Mouse (Mus musculus) hindbrain, embryonic 14.5 days (tissue): ENCODE measurements around the gene Nfatc4. TPM values are rescaled to one million over a fixed set of nuclear protein-coding genes. Genes with fewer than 3 reads are reported as not detected.
A peak's percentile ranks its signal among the peaks of the same experiment; 100 is the strongest.

ENCODE experiments used
- ATAC-seq: fragments of 200-750 bp; cut with Nextera tagmentation; 2 replicates; pipeline ENCODE4 v1.8.0; 2017; ENCODE audit warnings: moderate number of reproducible peaks, mild to moderate bottlenecking, moderate TSS enrichment, moderate library complexity; ENCODE audit not compliant: low FRiP score
- DNase-seq: peaks from one replicate; pipeline ENCODE4 v3.0.0-alpha.2; 2015; ENCODE audit warnings: low spot score
- H3K27ac ChIP-seq: fragments of 300-500 bp; sonication (generic); 2 replicates; pipeline ENCODE4 v1.5.1; 2014; ENCODE audit warnings: mild to moderate bottlenecking, moderate library complexity
- H3K27me3 ChIP-seq: fragments of 300-500 bp; sonication (generic); 2 replicates; pipeline ENCODE4 v1.6.1; 2014; ENCODE audit warnings: mild to moderate bottlenecking, low read length, mixed read lengths; ENCODE audit not compliant: control insufficient read depth, insufficient read depth
- H3K36me3 ChIP-seq: fragments of 300-500 bp; sonication (generic); replicated peaks from 2 replicates; pipeline ENCODE4 v1.6.1; 2014; ENCODE audit not compliant: control insufficient read depth, insufficient read depth
- H3K4me1 ChIP-seq: fragments of 300-500 bp; sonication (generic); replicated peaks from 2 replicates; pipeline ENCODE4 v1.6.1; 2014; ENCODE audit warnings: antibody characterized with exemption, low read length, mixed read lengths; ENCODE audit not compliant: control insufficient read depth, insufficient read depth
- H3K4me2 ChIP-seq: fragments of 300-500 bp; sonication (generic); replicated peaks from 2 replicates; pipeline ENCODE4 v1.6.1; 2014; ENCODE audit warnings: mild to moderate bottlenecking, moderate library complexity
- H3K4me3 ChIP-seq: fragments of 300-500 bp; sonication (generic); replicated peaks from 2 replicates; pipeline ENCODE4 v1.5.1; 2014; ENCODE audit warnings: mild to moderate bottlenecking, low read length
- H3K9ac ChIP-seq: fragments of 300-500 bp; sonication (generic); 2 replicates; pipeline ENCODE4 v1.6.1; 2014
- H3K9me3 ChIP-seq: fragments of 300-500 bp; sonication (generic); 2 replicates; pipeline ENCODE4 v1.6.1; 2016; ENCODE audit warnings: low read length; ENCODE audit not compliant: control insufficient read depth
- WGBS: fragments of 180-500 bp; shearing (Covaris S2); extraction: QIAGEN DNeasy Blood & Tissue Kit; methylation state at CpG from one replicate; pipeline ENCODE4 v1.1.7; 2014; 5-methylcytosine and 5-hydroxymethylcytosine counted together
- polyA plus RNA-seq: library from polyadenylated mRNA; unstranded; fragments of >200 nt; fragmentation: Nextera tagmentation; extraction: Ambion mirVana; gene quantifications from 2 replicates; pipeline ENCODE4 v1.2.1, GENCODE M21; 2014

Nfatc4 gene
- polyA plus RNA-seq, 1 experiment from 2014 or later: 10.1 TPM

- 89% methylated on average over 8 of the region's 8 CpGs for WGBS
- H3K9me3 ChIP-seq: no peaks in the 10 kb centered on the region
- H3K4me1 ChIP-seq: no peaks in the 10 kb centered on the region
- no peaks in the 10 kb centered on the region for H3K27me3 ChIP-seq
- H3K27ac ChIP-seq: no peak overlapping the region
- no peak overlapping the region; the same call in 1 of the 2 replicates for H3K4me2 ChIP-seq
- H3K9ac ChIP-seq: 0 out of 2 replicates have a peak overlapping the region, but pooled peaks have one; percentile 2
- ATAC-seq: no peak
- DNase-seq: no peak
- no peak overlapping the region for H3K4me3 ChIP-seq
- H3K36me3 ChIP-seq: peaks cover 47% of the 10 kb centered on the region
Measured at GRCm38 (mm10) chr14:55873242-55873713, 50.3 kb downstream of the Nfatc4 start.

GRCm38 (mm10) chr14:55873714-55874683 lies 51.1 kb downstream of the Nfatc4 start:
- 14% methylated on average over 30 of the region's 30 CpGs for WGBS
- Histone ChIP-seq H3K4me1 (no peaks in the 10 kb centered on the region), H3K4me2 (peak overlapping the region; percentile 27), H3K36me3 (peaks cover 40% of the 10 kb centered on the region), H3K9ac (0 out of 2 replicates have a peak overlapping the region, but pooled peaks have one; percentile 2), H3K9me3 (no peaks in the 10 kb centered on the region), H3K4me3 (no peak overlapping the region), H3K27me3 (no peaks in the 10 kb centered on the region), H3K27ac (no peak overlapping the region)
- peak; percentile 80 for DNase-seq
- ATAC-seq: peak; percentile 71

GRCm38 (mm10) chr14:55877469-55878315 lies 54.7 kb downstream of the Nfatc4 start:
- WGBS: 42% methylated on average over 14 of the region's 14 CpGs
- peaks cover 3% of the 10 kb centered on the region for H3K36me3 ChIP-seq
- no peak overlapping the region for H3K4me2 ChIP-seq
- H3K27me3 ChIP-seq: no peaks in the 10 kb centered on the region
- no peak overlapping the region for H3K4me3 ChIP-seq
- H3K9ac ChIP-seq: no peak overlapping the region
- no peaks in the 10 kb centered on the region for H3K4me1 ChIP-seq
- H3K9me3 ChIP-seq: no peaks in the 10 kb centered on the region
- ATAC-seq (no peak), DNase-seq (no peak)
- no peak overlapping the region for H3K27ac ChIP-seq

- Histone ChIP-seq H3K9me3 (no peaks in the 10 kb centered on the region), H3K27ac (no peak overlapping the region), H3K36me3 (no peaks in the 10 kb centered on the region), H3K4me3 (no peak overlapping the region), H3K4me1 (no peaks in the 10 kb centered on the region), H3K9ac (no peak overlapping the region), H3K4me2 (no peak overlapping the region), H3K27me3 (no peaks in the 10 kb centered on the region)
- no peak for DNase-seq
- 33% methylated on average over 7 of the region's 7 CpGs for WGBS
- no peak for ATAC-seq
Measured at GRCm38 (mm10) chr14:55878316-55878940, 55.5 kb downstream of the Nfatc4 start.

GRCm38 (mm10) chr14:55879623-55880022 lies 56.7 kb downstream of the Nfatc4 start:
- Histone ChIP-seq H3K36me3 (no peaks in the 10 kb centered on the region), H3K27me3 (no peaks in the 10 kb centered on the region), H3K4me3 (no peak overlapping the region), H3K4me2 (no peak overlapping the region), H3K4me1 (peaks cover 5% of the 10 kb centered on the region; the same call in 1 of the 2 replicates), H3K27ac (no peak overlapping the region), H3K9ac (no peak overlapping the region), H3K9me3 (no peaks in the 10 kb centered on the region)
- DNase-seq (peak; percentile 59), ATAC-seq (no peak)
- WGBS: 28% methylated on average over 1 of the region's 1 CpGs

- H3K4me2 ChIP-seq: no peak overlapping the region
- no peak overlapping the region for H3K4me3 ChIP-seq
- no peak overlapping the region for H3K9ac ChIP-seq
- H3K27me3 ChIP-seq: no peaks in the 10 kb centered on the region
- no peaks in the 10 kb centered on the region for H3K36me3 ChIP-seq
- no peak overlapping the region for H3K27ac ChIP-seq
- WGBS: 83% methylated on average over 8 of the region's 8 CpGs
- H3K4me1 ChIP-seq: peaks cover 10% of the 10 kb centered on the region
- no peak for ATAC-seq
- no peak for DNase-seq
- no peaks in the 10 kb centered on the region for H3K9me3 ChIP-seq
Measured at GRCm38 (mm10) chr14:55880982-55881381, 58.0 kb downstream of the Nfatc4 start.

- 74% methylated on average over 6 of the region's 6 CpGs for WGBS
- H3K9me3 ChIP-seq: no peaks in the 10 kb centered on the region
- no peak overlapping the region for H3K4me3 ChIP-seq
- H3K27me3 ChIP-seq: no peaks in the 10 kb centered on the region
- no peak overlapping the region for H3K27ac ChIP-seq
- peaks cover 10% of the 10 kb centered on the region for H3K4me1 ChIP-seq
- no peak for ATAC-seq
- DNase-seq: no peak
- H3K36me3 ChIP-seq: peaks cover 3% of the 10 kb centered on the region
- no peak overlapping the region for H3K4me2 ChIP-seq
- no peak overlapping the region for H3K9ac ChIP-seq
Measured at GRCm38 (mm10) chr14:55882171-55882641, 59.3 kb downstream of the Nfatc4 start.

GRCm38 (mm10) chr14:55883149-55883661 lies 60.3 kb downstream of the Nfatc4 start:
- DNase-seq: no peak
- no peak overlapping the region for H3K4me2 ChIP-seq
- ATAC-seq: no peak
- WGBS: 94% methylated on average over 13 of the region's 13 CpGs
- no peak overlapping the region for H3K27ac ChIP-seq
- H3K9ac ChIP-seq: no peak overlapping the region
- peaks cover 10% of the 10 kb centered on the region for H3K4me1 ChIP-seq
- no peak overlapping the region for H3K4me3 ChIP-seq
- no peaks in the 10 kb centered on the region for H3K27me3 ChIP-seq
- peaks cover 13% of the 10 kb centered on the region for H3K36me3 ChIP-seq
- H3K9me3 ChIP-seq: no peaks in the 10 kb centered on the region
